Mouse (Mus musculus): ENCODE measurements at regions not wholly inside any gene's neighbourhood (a gene's known extent, or its start where the extent isn't known, plus 50 kb on each side); places are given as distances from the start of the nearest gene placed in this dataset.

- 68% methylated on average over 1 of the region's 1 CpGs for WGBS
- H3K36me3 ChIP-seq (ENCODE audit: control insufficient read depth, insufficient read depth, low read length): no peaks in the 10 kb centered on the region
- no peaks in the 10 kb centered on the region for H3K27me3 ChIP-seq (replicated peaks; ENCODE audit: control insufficient read depth, insufficient read depth, low read length)
- H3K9me3 ChIP-seq (ENCODE audit: control insufficient read depth, low read length): 0 out of 2 replicates have a peak, but pooled peaks cover 4% of the 10 kb centered on the region
- no peak overlapping the region for H3K4me2 ChIP-seq (ENCODE audit: low read depth, low read length)
- no peak overlapping the region for H3K4me3 ChIP-seq (ENCODE audit: low read depth, low read length)
- H3K9ac ChIP-seq (ENCODE audit: low read depth, low read length): no peak overlapping the region
- DNase-seq (ENCODE audit: low spot score) (peak; percentile 32), ATAC-seq (ENCODE audit: low read depth) (peak; percentile 86)
- no peak overlapping the region for H3K27ac ChIP-seq (replicated peaks; ENCODE audit: low read depth, low read length)
- peaks cover 5% of the 10 kb centered on the region; the same call in 1 of the 2 replicates for H3K4me1 ChIP-seq (ENCODE audit: control insufficient read depth, insufficient read depth, low read length)
Observed at GRCm38 (mm10) chr9:83284097-83284496, 137.6 kb upstream of the Hmgn3 start.

GRCm38 (mm10) chr9:83283662-83284061 lies 137.2 kb upstream of the Hmgn3 start:
- DNase-seq (ENCODE audit: low spot score): no peak
- Histone ChIP-seq H3K9ac (ENCODE audit: low read depth, low read length) (no peak overlapping the region), H3K27ac (replicated peaks; ENCODE audit: low read depth, low read length) (no peak overlapping the region), H3K27me3 (replicated peaks; ENCODE audit: control insufficient read depth, insufficient read depth, low read length) (no peaks in the 10 kb centered on the region), H3K4me2 (ENCODE audit: low read depth, low read length) (no peak overlapping the region), H3K36me3 (ENCODE audit: control insufficient read depth, insufficient read depth, low read length) (no peaks in the 10 kb centered on the region), H3K9me3 (ENCODE audit: control insufficient read depth, low read length) (0 out of 2 replicates have a peak, but pooled peaks cover 4% of the 10 kb centered on the region), H3K4me3 (ENCODE audit: low read depth, low read length) (no peak overlapping the region), H3K4me1 (ENCODE audit: control insufficient read depth, insufficient read depth, low read length) (peaks cover 5% of the 10 kb centered on the region; the same call in 1 of the 2 replicates)
- WGBS: 46% methylated on average over 4 of the region's 4 CpGs
- peak; percentile 89 for ATAC-seq (ENCODE audit: low read depth)

- DNase-seq (ENCODE audit: low spot score) (no peak), ATAC-seq (ENCODE audit: low read depth) (no peak)
- no peak overlapping the region for H3K27ac ChIP-seq (replicated peaks; ENCODE audit: low read depth, low read length)
- H3K27me3 ChIP-seq (replicated peaks; ENCODE audit: control insufficient read depth, insufficient read depth, low read length): no peaks in the 10 kb centered on the region
- no peaks in the 10 kb centered on the region for H3K36me3 ChIP-seq (ENCODE audit: control insufficient read depth, insufficient read depth, low read length)
- no peak overlapping the region for H3K4me2 ChIP-seq (ENCODE audit: low read depth, low read length)
- no peak overlapping the region for H3K9ac ChIP-seq (ENCODE audit: low read depth, low read length)
- 67% methylated on average over 8 of the region's 8 CpGs for WGBS
- H3K9me3 ChIP-seq (ENCODE audit: control insufficient read depth, low read length): 0 out of 2 replicates have a peak, but pooled peaks cover 4% of the 10 kb centered on the region
- H3K4me3 ChIP-seq (ENCODE audit: low read depth, low read length): no peak overlapping the region
- peaks cover 5% of the 10 kb centered on the region; the same call in 1 of the 2 replicates for H3K4me1 ChIP-seq (ENCODE audit: control insufficient read depth, insufficient read depth, low read length)
Observed at GRCm38 (mm10) chr9:83283249-83283648, 136.8 kb upstream of the Hmgn3 start.

GRCm38 (mm10) chr9:83277791-83278190 lies 131.3 kb upstream of the Hmgn3 start:
- Histone ChIP-seq H3K36me3 (ENCODE audit: control insufficient read depth, insufficient read depth, low read length) (no peaks in the 10 kb centered on the region), H3K4me2 (ENCODE audit: low read depth, low read length) (no peak overlapping the region), H3K9ac (ENCODE audit: low read depth, low read length) (no peak overlapping the region), H3K9me3 (ENCODE audit: control insufficient read depth, low read length) (no peaks in the 10 kb centered on the region), H3K27me3 (replicated peaks; ENCODE audit: control insufficient read depth, insufficient read depth, low read length) (no peaks in the 10 kb centered on the region), H3K27ac (replicated peaks; ENCODE audit: low read depth, low read length) (no peak overlapping the region), H3K4me1 (ENCODE audit: control insufficient read depth, insufficient read depth, low read length) (no peaks in the 10 kb centered on the region), H3K4me3 (ENCODE audit: low read depth, low read length) (no peak overlapping the region)
- DNase-seq (ENCODE audit: low spot score): no peak
- ATAC-seq (ENCODE audit: low read depth): no peak
- 59% methylated on average over 5 of the region's 5 CpGs for WGBS

GRCm38 (mm10) chr9:83277356-83277755 lies 130.9 kb upstream of the Hmgn3 start:
- ATAC-seq (ENCODE audit: low read depth): no peak
- WGBS: 74% methylated on average over 5 of the region's 5 CpGs

GRCm38 (mm10) chr9:83276291-83276690 lies 129.8 kb upstream of the Hmgn3 start:
- DNase-seq (ENCODE audit: low spot score): no peak
- no peaks in the 10 kb centered on the region for H3K27me3 ChIP-seq (replicated peaks; ENCODE audit: control insufficient read depth, insufficient read depth, low read length)

More at GRCm38 (mm10) chr9:83277356-83277755, 130.9 kb upstream of the Hmgn3 start:
- H3K4me2 ChIP-seq (ENCODE audit: low read depth, low read length): no peak overlapping the region
- no peaks in the 10 kb centered on the region for H3K27me3 ChIP-seq (replicated peaks; ENCODE audit: control insufficient read depth, insufficient read depth, low read length)
- no peaks in the 10 kb centered on the region for H3K36me3 ChIP-seq (ENCODE audit: control insufficient read depth, insufficient read depth, low read length)
- no peak overlapping the region for H3K4me3 ChIP-seq (ENCODE audit: low read depth, low read length)
- H3K9ac ChIP-seq (ENCODE audit: low read depth, low read length): no peak overlapping the region
- H3K9me3 ChIP-seq (ENCODE audit: control insufficient read depth, low read length): no peaks in the 10 kb centered on the region
- DNase-seq (ENCODE audit: low spot score): no peak
- no peak overlapping the region for H3K27ac ChIP-seq (replicated peaks; ENCODE audit: low read depth, low read length)
- H3K4me1 ChIP-seq (ENCODE audit: control insufficient read depth, insufficient read depth, low read length): no peaks in the 10 kb centered on the region

GRCm38 (mm10) chr9:83273361-83273975 lies 127.0 kb upstream of the Hmgn3 start:
- H3K4me3 ChIP-seq (ENCODE audit: low read depth, low read length): no peak overlapping the region
- H3K27ac ChIP-seq (replicated peaks; ENCODE audit: low read depth, low read length): no peak overlapping the region
- H3K27me3 ChIP-seq (replicated peaks; ENCODE audit: control insufficient read depth, insufficient read depth, low read length): no peaks in the 10 kb centered on the region
- H3K9ac ChIP-seq (ENCODE audit: low read depth, low read length): no peak overlapping the region
- H3K4me2 ChIP-seq (ENCODE audit: low read depth, low read length): no peak overlapping the region
- WGBS: 84% methylated on average over 9 of the region's 9 CpGs
- H3K36me3 ChIP-seq (ENCODE audit: control insufficient read depth, insufficient read depth, low read length): no peaks in the 10 kb centered on the region
- ATAC-seq (ENCODE audit: low read depth) (no peak), DNase-seq (ENCODE audit: low spot score) (no peak)
- no peaks in the 10 kb centered on the region for H3K4me1 ChIP-seq (ENCODE audit: control insufficient read depth, insufficient read depth, low read length)
- H3K9me3 ChIP-seq (ENCODE audit: control insufficient read depth, low read length): no peaks in the 10 kb centered on the region

More at GRCm38 (mm10) chr9:83276291-83276690, 129.8 kb upstream of the Hmgn3 start:
- no peaks in the 10 kb centered on the region for H3K9me3 ChIP-seq (ENCODE audit: control insufficient read depth, low read length)
- H3K27ac ChIP-seq (replicated peaks; ENCODE audit: low read depth, low read length): no peak overlapping the region
- no peak overlapping the region for H3K9ac ChIP-seq (ENCODE audit: low read depth, low read length)
- ATAC-seq (ENCODE audit: low read depth): no peak
- no peaks in the 10 kb centered on the region for H3K36me3 ChIP-seq (ENCODE audit: control insufficient read depth, insufficient read depth, low read length)
- no peak overlapping the region for H3K4me3 ChIP-seq (ENCODE audit: low read depth, low read length)
- no peaks in the 10 kb centered on the region for H3K4me1 ChIP-seq (ENCODE audit: control insufficient read depth, insufficient read depth, low read length)
- 87% methylated on average over 5 of the region's 5 CpGs for WGBS
- H3K4me2 ChIP-seq (ENCODE audit: low read depth, low read length): no peak overlapping the region

GRCm38 (mm10) chr9:83265736-83266135 lies 119.3 kb upstream of the Hmgn3 start:
- Histone ChIP-seq H3K27me3 (replicated peaks; ENCODE audit: control insufficient read depth, insufficient read depth, low read length) (no peaks in the 10 kb centered on the region), H3K4me3 (ENCODE audit: low read depth, low read length) (no peak overlapping the region), H3K4me2 (ENCODE audit: low read depth, low read length) (no peak overlapping the region), H3K36me3 (ENCODE audit: control insufficient read depth, insufficient read depth, low read length) (no peaks in the 10 kb centered on the region), H3K9me3 (ENCODE audit: control insufficient read depth, low read length) (no peaks in the 10 kb centered on the region), H3K9ac (ENCODE audit: low read depth, low read length) (no peak overlapping the region), H3K4me1 (ENCODE audit: control insufficient read depth, insufficient read depth, low read length) (no peaks in the 10 kb centered on the region), H3K27ac (replicated peaks; ENCODE audit: low read depth, low read length) (no peak overlapping the region)
- WGBS: 65% methylated on average over 6 of the region's 6 CpGs
- no peak for ATAC-seq (ENCODE audit: low read depth)
- no peak for DNase-seq (ENCODE audit: low spot score)

- WGBS: 67% methylated on average over 5 of the region's 5 CpGs
- Histone ChIP-seq H3K4me1 (ENCODE audit: control insufficient read depth, insufficient read depth, low read length) (peaks cover 10% of the 10 kb centered on the region; the same call in 1 of the 2 replicates), H3K4me3 (ENCODE audit: low read depth, low read length) (no peak overlapping the region), H3K4me2 (ENCODE audit: low read depth, low read length) (no peak overlapping the region), H3K9me3 (ENCODE audit: control insufficient read depth, low read length) (no peaks in the 10 kb centered on the region), H3K36me3 (ENCODE audit: control insufficient read depth, insufficient read depth, low read length) (no peaks in the 10 kb centered on the region), H3K27me3 (replicated peaks; ENCODE audit: control insufficient read depth, insufficient read depth, low read length) (no peaks in the 10 kb centered on the region), H3K9ac (ENCODE audit: low read depth, low read length) (no peak overlapping the region), H3K27ac (replicated peaks; ENCODE audit: low read depth, low read length) (no peak overlapping the region)
- DNase-seq (ENCODE audit: low spot score): no peak
- no peak for ATAC-seq (ENCODE audit: low read depth)
Observed at GRCm38 (mm10) chr9:83259511-83259910, 113.0 kb upstream of the Hmgn3 start.

Data from embryonic facial prominence, embryonic 14.5 days (tissue).